Mouse (Mus musculus) testis, postnatal 10 days (tissue): ENCODE data around the gene Ihh.
A peak's percentile ranks its signal among the peaks of the same experiment; 100 is the strongest.

Experiments used
- DNase-seq: peaks from one replicate; pipeline ENCODE4 v3.0.0; 2021; ENCODE audit warnings: low spot score

The Ihh gene

DNA sequence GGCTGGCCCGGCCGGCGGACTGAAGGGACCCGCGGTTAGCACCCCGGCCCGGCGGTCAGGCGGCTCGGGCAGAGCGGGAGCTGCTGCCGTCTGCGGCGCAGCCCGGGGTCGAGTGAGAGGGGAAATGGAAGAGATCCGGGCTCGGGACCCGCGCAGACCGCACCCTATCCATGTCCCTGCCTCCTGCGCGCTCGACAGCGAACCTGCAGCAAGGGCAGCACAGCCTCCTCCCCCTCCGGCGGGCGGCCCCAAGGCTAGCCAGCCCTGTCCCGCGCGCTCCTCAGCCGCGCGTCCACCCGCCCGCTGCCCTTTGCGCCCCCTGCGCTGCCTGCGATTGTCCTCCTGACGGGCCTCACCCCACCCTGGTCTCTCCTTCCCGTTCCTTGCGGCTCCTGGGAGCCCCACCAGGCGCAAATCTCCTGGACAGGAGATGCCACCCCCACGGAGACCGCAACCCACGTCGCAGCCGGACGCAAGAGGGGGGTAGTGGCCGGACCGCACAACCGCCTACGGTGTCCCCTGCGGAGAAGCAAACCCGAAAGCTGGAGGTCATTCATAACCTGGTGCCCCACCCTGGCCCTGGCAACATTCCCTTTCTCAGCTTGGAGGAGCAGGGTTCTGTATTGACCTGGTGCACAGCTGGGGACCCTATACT, at the start of gene Ihh:
Gene Ihh, minus strand, starts transcription at position 117 of the 655 bp plus-strand sequence.
- DNase-seq = peak; percentile 49

DNA sequence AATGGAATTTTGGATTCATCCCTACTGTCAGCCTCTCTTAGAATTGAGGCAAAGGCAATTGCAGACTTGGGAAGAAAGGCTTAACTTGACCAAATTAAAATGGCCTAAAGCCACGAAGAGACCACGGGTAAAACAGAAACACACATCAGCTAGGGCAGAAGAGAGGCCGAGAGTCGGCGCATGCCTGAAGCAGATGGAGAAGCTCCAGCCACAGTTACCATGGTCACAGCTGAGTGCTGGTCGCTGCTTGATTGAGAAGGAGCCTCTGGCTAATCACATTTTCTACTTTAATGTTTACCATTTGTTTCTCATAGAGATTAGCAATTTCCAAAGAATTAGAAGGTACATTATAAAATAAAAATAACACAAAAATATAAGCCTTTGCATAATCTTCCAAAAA, 49.7 kb upstream of the Ihh start:
- DNase-seq = no peak

DNA sequence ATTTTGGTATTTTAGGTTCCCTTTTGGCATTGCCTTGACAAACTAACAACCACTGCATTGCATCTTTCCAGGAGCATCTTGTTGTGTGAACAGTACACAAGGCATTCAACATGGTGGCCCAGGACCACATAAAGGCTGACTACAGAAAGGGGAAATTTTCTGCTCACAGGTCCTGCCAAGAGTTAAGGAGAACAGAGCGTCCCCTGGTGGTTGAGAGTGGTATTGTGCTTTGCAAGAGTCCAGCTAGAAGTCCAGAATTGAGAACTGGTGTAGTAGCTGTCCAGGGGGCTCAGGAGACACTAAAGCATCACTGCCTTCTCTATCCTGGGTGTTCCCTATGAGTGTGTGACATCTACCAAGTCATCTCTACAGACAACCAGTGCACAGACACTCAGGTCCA, 49.0 kb upstream of the Ihh start:
- DNase-seq = peak; percentile 71

DNA sequence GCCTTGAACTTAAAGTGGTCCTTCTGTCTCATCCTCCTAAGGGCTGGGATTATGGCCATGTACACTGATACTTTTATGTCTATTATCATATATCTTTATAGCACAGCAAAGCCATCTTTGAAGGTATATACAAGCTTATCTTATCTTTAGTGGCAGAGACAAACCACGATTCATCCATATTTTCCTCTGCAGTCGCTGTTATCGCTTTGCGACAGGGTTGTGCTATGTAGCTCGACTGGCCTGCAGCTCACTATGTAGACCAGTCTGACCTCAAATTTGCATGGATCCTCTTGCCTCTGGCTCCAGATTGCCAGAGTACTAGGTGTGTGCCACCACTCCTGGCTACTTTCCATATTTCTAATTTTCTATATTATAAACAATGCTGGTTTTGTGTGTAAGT, 47.7 kb upstream of the Ihh start:
- DNase-seq = no peak

DNA sequence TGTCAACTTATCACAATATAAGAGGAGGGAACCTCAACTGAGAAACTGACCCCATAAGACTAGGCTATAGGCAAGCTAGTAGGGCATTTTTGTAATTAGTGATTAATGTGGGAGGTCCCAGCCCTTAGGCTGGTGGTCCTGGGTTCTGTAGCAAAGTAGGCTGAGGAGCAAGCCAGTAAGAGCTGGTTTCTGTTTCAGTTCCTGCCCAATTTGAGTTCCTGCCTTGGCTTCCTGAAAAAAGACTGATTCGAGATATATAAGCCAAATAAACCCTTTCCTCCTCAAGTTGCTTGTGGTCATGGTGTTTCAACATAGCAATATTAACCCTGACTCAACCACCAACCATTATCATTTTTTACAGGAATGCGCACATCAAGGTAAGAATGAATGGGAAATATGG, 45.8 kb upstream of the Ihh start:
- DNase-seq = no peak

DNA sequence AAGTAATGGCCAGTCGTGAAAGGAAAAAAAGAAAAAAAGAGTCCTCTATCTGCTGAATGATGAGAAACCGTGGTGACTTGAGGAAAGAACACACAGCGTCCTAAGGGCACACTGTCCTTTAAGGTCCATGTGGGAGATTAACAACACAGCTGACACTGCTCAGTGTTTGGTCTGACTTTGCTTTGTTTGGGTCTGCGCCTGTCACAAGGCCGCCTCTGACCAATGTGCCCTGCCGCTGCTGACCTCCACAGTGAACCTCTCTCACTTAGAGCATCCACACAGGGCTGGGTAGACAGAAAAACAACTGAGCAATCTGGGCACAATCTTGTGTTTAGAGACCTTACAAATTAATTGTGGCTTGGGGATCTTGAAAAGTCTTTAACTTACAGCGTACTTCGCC, 25.5 kb upstream of the Ihh start:
- DNase-seq = no peak

DNA sequence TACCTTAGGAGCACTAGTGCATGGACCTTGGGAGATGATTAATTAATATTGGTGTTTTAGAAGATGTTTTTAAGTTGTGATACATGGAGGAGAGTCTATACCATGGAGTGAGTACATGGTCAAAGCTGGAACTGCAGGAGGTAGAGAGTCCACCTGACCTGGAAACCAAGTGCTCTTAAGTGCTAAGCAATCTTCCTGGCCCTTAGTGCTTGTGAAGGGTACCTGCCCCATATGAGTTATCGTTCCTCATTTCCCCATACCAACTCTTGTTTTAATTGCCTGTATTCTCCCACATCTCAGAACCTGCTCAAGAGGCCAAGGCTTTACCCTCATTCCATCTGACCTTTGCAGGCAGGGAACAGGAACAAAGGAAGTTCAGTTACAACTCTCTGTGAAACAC, 24.5 kb upstream of the Ihh start:
- DNase-seq = no peak

DNA sequence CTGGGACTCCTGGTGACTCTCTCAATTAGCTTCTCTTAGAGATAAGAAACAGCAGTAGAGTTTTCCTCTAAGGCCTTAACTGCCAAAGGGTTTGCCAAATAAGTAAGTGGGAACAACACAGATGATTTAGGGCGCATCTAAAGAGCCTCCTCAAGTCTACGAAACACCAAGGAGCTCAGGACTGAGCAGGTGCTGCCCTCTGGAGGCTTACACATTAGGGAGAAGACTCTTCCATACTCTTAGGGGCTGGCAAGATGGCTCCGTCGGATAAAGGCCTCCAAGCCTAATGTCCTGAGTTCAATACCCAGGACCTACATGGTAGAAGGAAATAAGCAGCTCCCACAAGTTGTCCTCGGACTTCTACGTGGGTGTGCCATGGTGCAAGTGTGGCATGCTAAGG, 22.1 kb upstream of the Ihh start:
- no peak for DNase-seq

DNA sequence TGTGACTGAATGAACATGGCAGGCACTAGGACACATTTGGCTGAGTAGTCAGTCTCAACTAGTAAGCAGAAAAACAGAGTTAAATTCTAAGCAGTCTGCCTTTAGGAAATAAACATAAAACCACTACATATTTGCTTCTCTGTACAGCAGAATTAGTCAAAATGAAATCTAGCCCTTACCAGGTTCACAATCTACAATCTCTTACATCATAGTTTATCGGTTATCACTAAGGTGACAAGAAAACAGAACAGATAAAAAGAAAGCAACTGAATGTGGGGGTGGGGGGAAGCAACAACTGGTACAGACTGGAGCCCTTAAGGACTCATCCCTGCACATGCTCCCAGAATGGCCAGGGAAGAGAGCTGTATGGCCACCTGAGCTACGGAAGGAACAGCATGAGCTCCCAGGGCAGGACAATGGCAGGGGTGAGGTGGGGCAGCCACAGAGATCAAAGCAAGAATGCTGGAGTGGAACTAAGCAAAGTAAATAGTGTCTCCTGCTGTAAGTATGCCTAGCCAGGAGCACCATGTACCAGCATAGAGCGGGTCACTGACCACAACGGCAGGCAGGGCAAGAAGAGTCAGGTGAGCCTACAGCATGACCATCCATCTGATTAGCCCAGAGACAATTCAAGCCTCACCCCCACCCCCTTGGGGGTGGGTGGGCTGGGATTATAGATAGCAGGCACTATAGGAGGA, 20.0 kb upstream of the Ihh start:
- DNase-seq = no peak

DNA sequence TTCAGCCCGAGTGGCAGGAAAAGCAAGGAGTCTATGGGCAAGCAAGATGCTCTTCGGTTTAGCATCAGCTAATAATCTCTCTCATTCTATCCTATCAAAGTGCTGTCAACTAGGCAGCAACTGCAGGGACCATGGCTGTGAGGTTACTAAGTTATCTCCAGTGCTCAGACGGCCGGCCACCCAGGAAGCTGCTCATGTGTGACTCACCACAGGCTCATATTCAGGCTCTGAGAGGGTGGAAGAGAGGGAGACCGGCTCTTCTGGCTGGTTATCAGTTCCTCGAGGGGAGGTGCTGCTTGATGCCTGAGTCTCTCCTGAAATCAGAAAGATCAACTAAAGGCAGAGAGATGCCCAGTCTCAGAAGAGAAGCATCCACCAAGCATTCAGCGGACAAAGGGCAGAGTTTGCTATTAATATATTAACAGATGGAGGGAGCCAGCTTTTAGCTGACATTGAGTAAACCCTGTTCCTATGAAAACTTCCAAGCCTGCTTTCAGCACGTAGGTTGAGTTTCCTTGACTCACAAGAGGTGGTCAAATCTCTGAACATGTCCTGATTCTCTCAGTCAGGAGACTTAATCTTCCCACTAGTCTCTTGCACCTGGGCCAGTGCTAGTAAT, 16.6 kb upstream of the Ihh start:
- DNase-seq = no peak

DNA sequence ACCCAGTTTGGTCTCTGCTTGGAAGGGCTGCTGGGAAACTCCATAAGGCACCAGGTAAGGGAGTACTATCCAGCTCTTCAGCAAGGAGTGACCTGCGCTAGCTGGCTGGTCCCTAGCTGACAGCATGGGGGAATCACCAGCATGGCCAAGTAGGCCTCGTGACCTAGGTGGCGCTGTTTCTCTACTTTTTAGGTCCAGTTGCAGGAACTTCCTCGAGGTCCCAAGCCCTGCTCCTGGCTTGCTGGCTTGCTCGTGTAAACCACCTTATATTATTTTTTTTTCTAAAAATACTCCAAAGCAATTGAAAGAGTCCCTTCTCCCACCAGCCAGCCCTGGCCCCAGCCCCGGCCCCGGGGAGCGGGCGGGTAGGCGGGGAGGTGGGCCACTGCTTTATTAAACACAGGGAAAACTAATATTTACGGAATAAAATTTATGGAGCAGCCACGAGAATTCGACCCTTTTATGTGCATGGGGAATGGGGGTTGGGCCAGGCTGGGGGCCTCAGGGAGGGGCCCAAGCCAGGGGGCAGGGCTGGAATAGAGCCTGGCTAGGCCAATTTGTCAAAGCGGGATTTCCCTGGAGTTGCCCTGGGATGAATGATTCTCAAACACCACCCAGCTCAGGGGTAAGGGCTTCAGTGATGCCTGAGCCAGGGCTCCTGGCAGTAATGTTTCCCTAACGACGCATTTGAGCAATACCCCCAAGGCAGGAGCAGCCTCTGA, 13.2 kb upstream of the Ihh start:
- peak; percentile 90 for DNase-seq

DNA sequence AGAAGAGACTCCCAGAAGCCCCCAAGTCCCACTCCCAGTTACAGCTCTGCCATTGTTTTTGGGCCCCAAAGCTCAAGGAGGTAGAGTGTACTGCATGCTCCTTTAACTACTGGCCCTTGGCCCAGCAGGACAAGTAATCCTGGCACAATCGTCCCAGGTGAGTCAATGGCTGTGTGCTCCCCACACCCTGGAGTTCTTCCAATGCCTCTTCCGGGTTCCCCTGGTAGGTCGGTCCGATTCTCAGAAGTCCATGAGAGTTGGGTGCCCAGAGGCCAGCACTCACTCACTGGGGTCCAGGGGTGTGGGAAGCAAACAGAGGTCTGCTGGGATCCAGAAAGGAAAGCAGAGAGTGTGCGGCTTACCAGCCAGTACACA, 11.4 kb upstream of the Ihh start:
- DNase-seq = no peak

DNA sequence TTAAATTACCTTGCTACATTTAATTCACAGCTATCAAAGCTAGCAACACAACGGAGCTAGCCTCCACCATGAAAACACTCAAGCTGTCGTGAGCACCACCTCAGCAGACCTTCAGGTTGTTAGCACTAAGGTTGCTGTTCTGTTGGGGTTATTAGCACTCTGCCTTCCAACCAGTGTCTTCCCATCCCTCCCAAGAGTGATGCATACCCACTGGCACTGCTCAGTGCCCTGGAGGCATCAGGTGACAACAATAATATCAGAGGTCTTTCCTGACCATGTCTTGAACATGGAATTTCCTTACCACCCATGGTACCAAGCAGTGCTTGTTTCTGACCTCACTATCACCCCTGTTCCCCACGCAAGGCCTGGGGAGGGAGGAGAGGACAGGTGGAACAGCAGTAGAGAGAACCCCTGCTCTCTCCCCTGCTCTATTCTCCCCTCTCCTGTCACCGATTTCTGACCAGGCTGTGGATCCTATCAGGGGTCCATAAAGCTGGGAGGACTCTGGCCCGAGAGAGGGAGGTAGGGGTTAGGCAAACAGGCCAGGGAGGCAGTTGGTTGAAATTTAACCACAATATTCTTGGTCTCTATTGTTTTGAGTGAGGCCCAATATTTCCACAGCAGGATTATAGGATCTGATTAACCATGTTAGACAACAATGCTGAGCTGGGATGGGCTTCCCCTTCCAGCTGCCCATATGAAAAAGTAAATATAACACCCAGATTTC, 10.8 kb upstream of the Ihh start:
- DNase-seq = no peak

DNA sequence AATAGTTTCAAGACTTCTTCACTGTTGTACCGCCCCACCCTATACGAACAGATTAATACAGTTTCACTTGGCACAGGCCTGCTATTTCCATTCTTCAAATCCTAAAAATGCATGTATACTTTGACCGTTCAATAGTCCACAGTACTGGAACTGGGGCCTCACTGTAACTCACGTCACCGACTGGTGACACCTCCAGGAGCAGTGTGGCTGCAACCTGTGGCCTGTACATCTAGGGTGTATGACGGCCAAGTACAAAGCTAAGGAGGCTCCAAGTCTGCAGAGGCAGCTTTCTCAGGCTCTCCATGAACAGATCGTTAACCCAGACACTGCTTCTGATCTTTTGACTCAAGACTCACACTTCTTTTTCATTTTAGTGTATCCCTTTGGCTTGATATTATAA, 10.2 kb upstream of the Ihh start:
- DNase-seq = no peak

DNA sequence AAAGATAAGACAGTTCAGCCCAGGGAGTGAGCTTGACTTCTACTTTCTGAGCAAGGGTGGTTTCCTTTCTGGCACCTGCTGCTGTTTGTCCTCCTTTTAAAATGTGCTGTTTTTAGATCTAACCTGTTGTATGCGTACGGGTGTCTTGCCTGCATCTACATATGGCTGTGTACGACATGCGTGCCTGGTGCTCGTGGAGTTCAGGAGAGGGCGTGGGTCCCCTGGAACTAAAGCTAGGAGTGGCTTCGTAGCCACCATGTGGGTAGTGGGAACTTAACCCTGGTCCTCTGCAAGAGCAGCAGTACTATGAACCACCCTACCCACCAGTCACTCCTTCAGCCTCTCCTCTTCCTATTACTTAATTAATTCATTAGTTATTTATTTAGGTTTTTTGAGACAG, 8.6 kb upstream of the Ihh start:
- no peak for DNase-seq

DNA sequence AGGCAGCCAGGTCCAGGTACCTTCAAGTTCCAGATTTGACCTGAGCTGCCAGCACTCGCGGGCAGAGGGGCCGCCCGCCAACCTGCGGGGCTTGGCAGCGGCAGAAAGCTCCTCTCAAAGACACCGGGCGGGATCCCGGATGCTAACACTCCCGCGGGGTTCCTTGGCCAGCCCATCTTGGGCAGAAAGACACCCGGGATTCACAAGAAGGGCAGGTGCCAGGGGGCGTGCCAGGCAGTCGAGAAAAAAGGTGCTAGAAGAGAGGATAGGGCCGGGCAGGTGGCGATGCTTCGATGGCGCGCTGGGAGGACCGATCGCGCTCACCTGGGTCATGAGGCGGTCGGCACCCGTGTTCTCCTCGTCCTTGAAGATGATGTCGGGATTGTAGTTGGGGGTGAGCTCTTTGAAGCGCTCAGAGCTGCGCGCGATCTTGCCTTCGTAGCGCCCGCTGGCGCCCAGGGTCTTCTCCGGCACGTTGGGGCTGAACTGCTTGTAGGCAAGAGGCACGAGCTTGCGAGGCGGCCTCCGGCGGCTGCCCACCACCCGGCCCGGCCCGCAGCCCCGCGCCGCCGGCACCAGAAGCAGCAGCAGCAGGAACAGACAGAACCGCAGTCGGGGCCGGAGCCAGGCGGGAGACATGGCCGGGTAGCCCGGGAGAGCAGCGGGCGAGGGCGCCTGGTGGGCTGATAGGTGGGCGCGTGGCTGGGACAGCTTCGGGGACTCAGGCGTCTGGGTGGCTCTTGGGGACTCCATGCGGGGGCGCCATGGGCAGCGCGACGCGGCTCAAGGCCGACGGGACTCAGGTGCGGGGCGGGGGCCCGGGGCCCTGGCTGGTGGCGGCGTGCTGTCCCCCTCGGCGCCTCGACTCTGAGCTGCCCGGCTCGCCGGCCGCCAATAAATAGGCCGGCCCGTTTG, 639 bp downstream of the Ihh start:
- peak; percentile 50 for DNase-seq

DNA sequence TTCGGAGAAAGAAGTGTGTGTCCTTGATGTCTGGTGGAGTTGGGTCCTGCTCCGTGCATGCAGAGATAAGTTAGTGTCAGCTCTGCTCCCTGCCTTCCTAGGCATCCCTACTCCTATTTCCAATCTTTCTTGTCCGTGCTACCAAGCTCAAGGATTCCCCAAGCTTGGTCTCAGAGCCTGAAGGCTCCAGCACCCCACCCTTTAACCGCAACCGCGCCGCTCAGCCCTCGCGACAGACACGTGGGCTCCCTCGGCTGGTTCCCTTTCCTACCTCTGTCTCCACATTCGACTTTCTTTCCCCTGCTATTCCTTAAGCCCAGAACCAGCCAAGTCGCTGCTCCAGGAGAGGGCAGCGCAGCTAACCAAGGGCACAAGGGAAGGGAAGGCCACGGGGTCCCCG, 1.4 kb downstream of the Ihh start:
- DNase-seq = no peak

DNA sequence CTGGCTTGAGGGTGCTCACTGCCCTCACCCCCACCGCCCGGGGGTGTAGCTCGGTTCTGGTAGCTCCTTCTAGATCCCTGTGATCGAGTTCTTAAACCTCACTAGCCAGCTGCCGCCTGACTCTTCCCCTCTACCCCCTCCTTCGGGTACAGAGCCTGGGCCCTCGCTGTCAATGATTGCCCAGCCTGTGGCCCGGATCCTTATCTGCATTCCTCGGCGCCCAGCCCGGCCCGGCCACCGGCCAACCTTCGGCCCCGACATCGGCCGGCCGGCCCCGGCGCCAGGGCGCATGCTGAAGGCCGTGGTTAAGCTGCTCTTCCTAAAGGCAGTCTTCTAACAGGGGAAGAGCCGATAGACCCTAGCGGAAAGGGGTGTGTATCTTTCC, 1.8 kb downstream of the Ihh start:
- DNase-seq = peak; percentile 52

DNA sequence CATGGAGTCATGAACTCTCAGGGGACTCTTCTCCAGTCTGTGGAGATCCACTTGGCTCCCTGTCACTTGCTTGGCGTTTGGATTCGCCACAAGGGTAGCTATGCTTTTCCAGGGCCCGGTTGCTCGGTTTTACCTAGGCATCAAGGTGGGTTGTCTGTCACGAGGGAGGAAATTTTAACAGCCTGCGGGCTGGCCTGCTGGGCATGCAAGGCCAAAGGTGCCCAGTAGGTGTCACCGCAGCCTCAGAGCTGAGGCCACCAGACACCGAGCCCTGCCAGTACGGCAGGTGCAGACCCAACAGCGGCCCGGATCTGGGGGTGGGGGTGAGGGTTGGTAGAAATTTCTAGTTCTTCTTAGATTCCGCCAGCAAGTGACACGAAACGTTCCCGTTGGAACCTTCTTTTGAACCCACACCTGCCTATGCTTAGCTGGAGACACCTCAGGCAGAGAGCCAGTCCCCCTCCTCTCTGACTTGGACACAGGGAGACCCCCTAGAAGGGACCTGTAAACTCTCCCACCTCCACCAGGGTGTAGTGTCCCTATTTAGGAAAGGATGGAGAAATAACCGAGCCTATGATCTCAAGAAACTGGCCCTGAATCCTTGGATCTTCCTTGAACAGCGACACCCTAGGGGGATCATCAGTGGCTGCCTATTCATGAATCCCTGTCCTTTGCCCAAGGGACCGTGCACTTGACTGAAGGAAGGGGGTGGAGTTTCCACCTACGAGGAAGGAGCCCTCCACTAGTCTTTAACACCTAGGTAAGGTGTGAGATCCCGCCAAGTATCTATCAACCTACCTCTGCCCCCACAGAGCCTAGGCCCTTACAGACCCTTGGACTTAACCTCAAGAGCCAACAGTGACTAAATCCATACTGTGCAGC, 2.4 kb downstream of the Ihh start:
- peak; percentile 83 for DNase-seq

DNA sequence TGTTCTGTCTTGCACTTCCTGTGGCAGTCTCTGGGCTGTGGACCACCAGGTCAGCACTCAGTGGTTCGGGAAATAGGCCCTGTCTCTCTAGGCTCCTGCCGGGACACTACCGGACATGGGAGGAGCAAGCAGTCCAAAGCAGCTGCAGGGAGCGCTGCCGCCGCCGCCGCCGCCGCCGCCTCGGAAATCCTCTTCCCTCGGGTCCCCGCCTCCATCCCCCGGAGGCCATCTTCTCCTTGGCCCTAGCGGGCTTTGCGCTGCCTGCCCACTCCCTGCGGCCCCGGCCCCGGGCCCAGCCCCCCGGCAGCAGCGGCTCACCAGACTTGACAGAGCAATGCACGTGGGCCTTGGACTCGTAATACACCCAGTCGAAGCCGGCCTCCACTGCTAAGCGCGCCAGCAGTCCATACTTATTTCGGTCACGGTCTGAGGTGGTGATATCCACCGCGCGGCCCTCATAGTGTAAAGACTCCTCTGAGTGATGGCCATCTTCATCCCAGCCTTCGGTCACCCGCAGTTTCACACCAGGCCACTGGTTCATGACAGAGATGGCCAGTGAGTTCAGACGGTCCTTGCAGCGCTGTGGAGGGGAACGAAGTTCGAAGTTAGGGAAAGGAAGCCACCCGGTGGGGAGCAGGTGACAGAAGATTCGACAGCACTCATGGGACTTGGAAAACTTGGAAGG, 3.3 kb downstream of the Ihh start:
- DNase-seq = peak; percentile 52
